Mouse (Mus musculus) heart, embryonic 14.5 days (tissue): Measurements from ENCODE around the gene Tmem150c. TPM values are rescaled to one million over a fixed set of nuclear protein-coding genes. Genes with fewer than 3 reads are reported as not detected.
A peak's percentile ranks its signal among the peaks of the same experiment; 100 is the strongest.

ENCODE experiments used
- ATAC-seq: fragments of 200-750 bp; cut with Nextera tagmentation; 2 replicates; pipeline ENCODE4 v1.8.0; 2017; ENCODE audit warnings: low read depth, moderate TSS enrichment; ENCODE audit not compliant: insufficient number of reproducible peaks, insufficient read depth, low FRiP score
- H3K27ac ChIP-seq, 2 experiments: fragments of 200-500 bp in 1 of 2; fragments of 300-500 bp in 1 of 2; sonication (generic) in 1 of 2; replicated peaks in 1 of 2; 2 replicates each; pipeline ENCODE4 v1.5.1; 2012 to 2014; ENCODE audit warnings: low read depth in 2 of 2, low read length in 2 of 2, control low read depth in 1 of 2, mild to moderate bottlenecking in 1 of 2, mixed read lengths in 1 of 2; ENCODE audit not compliant: control insufficient read depth in 1 of 2, insufficient read depth in 1 of 2
- H3K27me3 ChIP-seq: fragments of 300-500 bp; sonication (generic); 2 replicates; pipeline ENCODE4 v1.6.1; 2014; ENCODE audit warnings: mild to moderate bottlenecking, low read length, control low read depth; ENCODE audit not compliant: control insufficient read depth, insufficient read depth
- H3K36me3 ChIP-seq: fragments of 300-500 bp; sonication (generic); 2 replicates; pipeline ENCODE4 v1.6.1; 2014; ENCODE audit warnings: mild to moderate bottlenecking, control low read depth, low read length, mixed read lengths; ENCODE audit not compliant: control insufficient read depth, insufficient read depth
- H3K4me1 ChIP-seq, 2 experiments: fragments of 200-500 bp in 1 of 2; fragments of 300-500 bp in 1 of 2; sonication (generic) in 1 of 2; 2 replicates each; pipeline ENCODE4 v1.6.1; 2012 to 2014; ENCODE audit warnings: low read length in 2 of 2, control low read depth in 1 of 2, mixed read lengths in 1 of 2; ENCODE audit not compliant: control insufficient read depth in 2 of 2, insufficient read depth in 2 of 2
- H3K4me2 ChIP-seq: fragments of 300-500 bp; sonication (generic); 2 replicates; pipeline ENCODE4 v1.6.1; 2014; ENCODE audit warnings: mild to moderate bottlenecking, low read length
- H3K4me3 ChIP-seq, 2 experiments: fragments of 200-500 bp in 1 of 2; fragments of 300-500 bp in 1 of 2; sonication (generic) in 1 of 2; 2 replicates each; pipeline ENCODE4 v1.5.1; 2012 to 2014; ENCODE audit warnings: low read length in 2 of 2, mild to moderate bottlenecking in 2 of 2, control low read depth in 1 of 2, low read depth in 1 of 2, moderate library complexity in 1 of 2; ENCODE audit not compliant: control insufficient read depth in 1 of 2, insufficient read depth in 1 of 2
- H3K9ac ChIP-seq: fragments of 300-500 bp; sonication (generic); 2 replicates; pipeline ENCODE4 v1.6.1; 2014; ENCODE audit warnings: mild to moderate bottlenecking, low read length
- H3K9me3 ChIP-seq: fragments of 300-500 bp; sonication (generic); 2 replicates; pipeline ENCODE4 v1.6.1; 2016; ENCODE audit warnings: low read length, control low read depth; ENCODE audit not compliant: control insufficient read depth
- WGBS: fragments of 180-500 bp; shearing (Covaris S2); extraction: QIAGEN DNeasy Blood & Tissue Kit; methylation state at CpG from one replicate; pipeline ENCODE4 v1.1.7; 2014; 5-methylcytosine and 5-hydroxymethylcytosine counted together
- polyA plus RNA-seq: library from polyadenylated mRNA; unstranded; fragments of >200 nt; fragmentation: Nextera tagmentation; extraction: Ambion mirVana; gene quantifications from 2 replicates; pipeline ENCODE4 v1.2.1, GENCODE M21; 2014

The Tmem150c gene
- polyA plus RNA-seq, 1 experiment from 2014 or later: 1.2 TPM

DNA sequence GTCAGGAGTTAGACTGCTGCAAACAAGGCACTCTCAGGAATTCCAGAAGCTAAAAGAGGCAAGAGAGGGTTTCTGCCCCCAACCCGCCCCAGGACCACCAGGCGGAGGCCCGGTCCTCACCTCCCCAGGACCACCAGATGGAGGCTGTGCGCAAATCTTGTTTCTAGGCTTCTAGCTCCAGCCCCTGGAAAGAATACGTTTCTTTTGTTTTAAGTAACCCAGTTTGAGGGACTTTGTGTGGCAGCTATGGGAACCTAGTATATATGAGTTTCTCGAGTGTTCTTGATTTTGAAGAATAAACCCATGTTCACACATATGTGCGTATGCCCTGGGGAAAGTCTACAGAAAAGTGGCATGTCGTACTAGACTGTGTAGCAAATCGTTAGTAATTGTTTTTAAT lies 37.9 kb upstream of the Tmem150c start:
- Histone ChIP-seq H3K36me3 (no peaks in the 10 kb centered on the region), H3K9ac (no peak overlapping the region), H3K4me3 (no peak overlapping the region), H3K4me2 (no peak overlapping the region), H3K27me3 (no peaks in the 10 kb centered on the region), H3K9me3 (no peaks in the 10 kb centered on the region), H3K27ac (no peak overlapping the region), H3K4me1 (peaks cover 10 to 17% of the 10 kb centered on the region in 2 experiments)
- WGBS: 76% methylated on average over 9 of the region's 9 CpGs
- ATAC-seq: no peak

DNA sequence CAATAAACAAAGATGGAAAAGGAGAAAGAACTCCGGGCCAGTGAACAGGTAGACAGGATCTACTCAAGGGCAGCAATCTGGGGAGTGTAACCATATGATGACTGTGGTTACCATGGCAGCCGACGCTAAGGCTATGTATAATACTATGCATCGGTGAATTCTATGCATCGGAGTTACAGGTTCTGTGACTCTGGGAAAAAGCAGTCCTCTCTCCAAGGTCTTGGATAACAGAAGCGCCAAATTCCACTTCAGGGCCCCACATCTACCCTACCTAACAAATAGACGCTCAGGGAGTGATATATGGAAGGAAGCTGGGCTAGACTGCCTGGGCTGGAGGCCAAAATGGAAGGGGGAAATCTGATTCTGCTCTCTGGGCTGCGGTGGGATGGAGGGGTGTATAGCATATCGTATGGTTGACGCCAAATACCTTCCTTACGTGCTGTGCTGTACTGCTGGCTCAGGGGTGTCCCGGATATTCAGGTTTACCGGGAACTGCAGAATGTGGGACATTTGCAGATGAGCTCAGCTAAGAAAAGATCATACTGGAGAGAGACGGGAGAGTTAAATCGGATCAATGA lies 37.3 kb upstream of the Tmem150c start:
- Histone ChIP-seq H3K9me3 (no peaks in the 10 kb centered on the region), H3K27ac (no peak overlapping the region), H3K4me2 (no peak overlapping the region), H3K36me3 (no peaks in the 10 kb centered on the region), H3K9ac (no peak overlapping the region), H3K4me3 (no peak overlapping the region), H3K27me3 (no peaks in the 10 kb centered on the region), H3K4me1 (peaks cover 10 to 17% of the 10 kb centered on the region in 2 experiments)
- ATAC-seq: peak; percentile 31; the same call in 1 of the 2 replicates
- 46% methylated on average over 15 of the region's 15 CpGs for WGBS

DNA sequence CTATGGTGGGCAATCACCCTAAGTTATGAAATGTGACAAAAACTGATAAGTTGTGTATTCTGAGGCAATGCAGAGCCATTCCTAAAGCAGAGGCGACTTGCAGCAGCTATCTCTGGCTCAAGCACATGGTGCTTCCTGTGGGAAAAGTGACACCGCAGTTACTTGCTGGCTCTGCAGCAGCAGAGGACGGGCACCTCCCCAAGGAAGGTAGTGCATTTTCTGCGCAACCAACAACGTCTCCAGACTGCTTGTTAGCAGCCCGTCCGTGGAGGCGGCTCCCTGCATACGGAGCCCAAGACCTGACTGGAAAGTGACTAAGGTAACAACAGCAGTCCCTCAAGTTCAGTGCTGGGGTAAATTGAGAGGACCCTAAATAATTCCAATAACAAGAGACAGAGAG lies 36.8 kb upstream of the Tmem150c start:
- Histone ChIP-seq H3K4me3 (no peak overlapping the region), H3K4me1 (peaks cover 10 to 17% of the 10 kb centered on the region in 2 experiments), H3K9me3 (no peaks in the 10 kb centered on the region), H3K27ac (no peak overlapping the region), H3K27me3 (no peaks in the 10 kb centered on the region), H3K9ac (no peak overlapping the region), H3K36me3 (no peaks in the 10 kb centered on the region), H3K4me2 (no peak overlapping the region)
- no peak for ATAC-seq
- 50% methylated on average over 9 of the region's 9 CpGs for WGBS

DNA sequence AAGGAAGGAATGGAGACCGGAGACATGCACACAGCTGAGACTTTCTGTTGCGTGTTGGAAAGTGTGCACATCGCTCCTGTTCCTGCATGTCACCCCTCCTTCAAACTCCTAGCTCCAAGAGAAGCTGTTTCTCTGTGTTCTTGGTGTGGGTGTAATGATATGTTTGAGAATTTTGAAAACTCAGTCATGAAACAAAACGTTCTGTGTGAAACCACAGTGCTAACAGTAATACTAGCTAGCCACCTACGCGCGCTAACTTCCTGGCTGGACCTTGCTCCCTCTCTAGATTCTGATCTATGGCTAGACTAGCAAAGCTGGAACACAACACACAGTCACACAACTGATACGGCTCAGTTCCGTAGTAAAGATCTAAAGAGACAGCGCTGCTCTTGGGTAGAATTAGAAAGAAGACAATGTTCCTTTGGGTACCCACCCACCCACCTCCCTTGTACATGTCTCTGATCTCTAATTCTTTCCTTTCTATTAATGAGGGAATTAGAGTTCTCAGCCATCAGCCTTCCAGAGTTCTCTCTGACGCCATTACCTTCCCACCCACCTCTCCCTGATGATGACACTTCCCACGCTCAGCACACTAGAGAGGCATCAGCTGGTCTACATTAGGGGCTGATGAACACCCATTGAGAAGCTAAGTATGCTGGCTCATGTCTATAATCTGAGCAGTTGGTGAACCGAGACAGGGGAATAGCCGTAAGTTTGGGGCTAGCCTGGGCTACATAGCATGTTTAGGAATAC lies 32.0 kb upstream of the Tmem150c start:
- Histone ChIP-seq H3K27me3 (no peaks in the 10 kb centered on the region), H3K27ac (no peak overlapping the region), H3K36me3 (no peaks in the 10 kb centered on the region), H3K4me2 (no peak overlapping the region), H3K9me3 (no peaks in the 10 kb centered on the region), H3K4me1 (peaks cover 3 to 9% of the 10 kb centered on the region in 2 experiments), H3K9ac (no peak overlapping the region), H3K4me3 (no peak overlapping the region)
- no peak for ATAC-seq
- 88% methylated on average over 14 of the region's 14 CpGs for WGBS

DNA sequence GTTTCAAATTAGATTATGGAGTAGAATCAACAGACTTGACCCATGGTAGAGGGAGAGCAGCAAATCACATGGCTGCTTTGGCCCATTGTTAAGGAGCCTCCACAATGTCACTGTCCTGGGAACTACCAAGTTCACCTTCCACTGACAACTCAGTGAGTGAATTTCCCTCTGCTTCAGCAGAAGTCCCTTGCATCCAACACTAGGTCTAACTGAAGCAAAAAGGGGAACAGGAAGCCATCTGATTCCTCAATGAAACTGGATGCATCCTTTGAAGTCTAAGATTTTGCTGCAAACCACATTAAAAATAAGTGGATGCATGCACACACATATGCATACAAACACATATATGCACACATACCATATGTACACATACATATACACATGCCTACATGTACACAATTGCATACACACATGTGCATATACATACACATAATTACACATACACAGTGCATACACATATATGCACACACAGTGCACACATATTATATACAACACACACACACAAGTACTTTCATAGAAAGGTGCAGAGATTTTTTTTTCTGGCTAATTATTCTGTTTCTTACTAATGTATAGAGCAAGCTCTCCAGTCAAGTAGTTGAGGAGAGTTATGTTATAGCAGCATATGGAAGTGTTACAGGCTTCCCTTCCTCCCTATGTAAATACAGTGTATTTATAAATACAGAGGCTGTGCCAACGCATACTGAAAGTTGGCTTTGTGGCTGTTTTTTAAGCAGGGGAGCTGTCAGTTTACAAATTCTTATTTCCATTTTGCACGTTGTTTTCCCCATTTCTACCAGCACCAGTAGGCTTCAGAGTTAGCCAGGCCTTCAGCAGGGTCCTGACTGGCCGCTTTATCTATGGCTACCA lies 27.7 kb upstream of the Tmem150c start:
- H3K27ac ChIP-seq: no peak overlapping the region
- H3K27me3 ChIP-seq: no peaks in the 10 kb centered on the region
- no peaks in the 10 kb centered on the region for H3K9me3 ChIP-seq
- H3K4me2 ChIP-seq: no peak overlapping the region
- H3K36me3 ChIP-seq: no peaks in the 10 kb centered on the region
- no peak for ATAC-seq
- whole genome bisulfite sequencing: 82% methylated on average over 3 of the region's 3 CpGs
- H3K4me1 ChIP-seq: peaks cover 2 to 10% of the 10 kb centered on the region in 2 experiments; a peak in 2 of 4 replicates
- no peak overlapping the region for H3K4me3 ChIP-seq
- no peak overlapping the region for H3K9ac ChIP-seq

DNA sequence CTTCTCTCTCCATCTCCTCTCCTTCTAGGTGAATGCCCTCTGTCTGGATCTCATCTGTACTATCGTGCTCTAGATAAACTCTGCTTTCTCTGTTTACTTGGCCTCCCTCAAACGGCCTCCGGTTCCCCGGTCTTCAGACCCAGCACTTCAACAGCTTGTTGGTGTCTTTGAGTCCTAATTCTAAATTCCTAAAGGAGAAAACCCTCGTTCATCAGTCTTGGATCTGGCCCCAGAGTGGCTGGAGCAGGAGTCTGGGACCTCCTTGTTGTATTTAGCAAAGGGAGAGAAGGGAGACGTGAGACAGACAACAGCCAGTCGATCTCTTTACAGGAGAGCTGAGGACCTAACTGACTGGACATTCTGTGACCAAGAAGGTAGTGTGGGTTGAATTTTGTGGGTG lies 27.0 kb upstream of the Tmem150c start:
- ATAC-seq: no peak
- H3K27me3 ChIP-seq: no peaks in the 10 kb centered on the region
- peaks cover 2 to 10% of the 10 kb centered on the region in 2 experiments; a peak in 2 of 4 replicates for H3K4me1 ChIP-seq
- H3K4me2 ChIP-seq: no peak overlapping the region
- no peak overlapping the region for H3K4me3 ChIP-seq
- H3K9me3 ChIP-seq: no peaks in the 10 kb centered on the region
- H3K9ac ChIP-seq: no peak overlapping the region
- 44% methylated on average over 7 of the region's 7 CpGs for WGBS
- H3K36me3 ChIP-seq: no peaks in the 10 kb centered on the region
- H3K27ac ChIP-seq: no peak overlapping the region

DNA sequence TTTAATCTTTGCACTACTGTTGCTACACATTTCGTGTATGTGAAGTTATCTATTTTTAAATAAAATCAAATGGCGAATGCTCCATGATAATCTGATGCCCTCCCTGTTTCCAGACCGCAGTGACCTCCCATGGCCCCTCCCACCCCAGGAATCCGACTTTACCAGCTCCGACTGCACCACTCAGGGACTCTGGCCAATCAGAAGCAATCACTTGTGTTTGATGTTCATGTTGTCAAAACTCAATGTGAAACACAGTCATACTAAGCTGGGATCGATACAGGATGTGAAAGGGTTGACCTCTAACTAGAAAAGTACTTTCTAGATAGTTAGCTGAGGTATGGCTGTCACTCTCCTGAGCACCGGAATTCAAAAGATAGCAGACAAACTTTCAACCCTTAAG lies 26.3 kb upstream of the Tmem150c start:
- no peak overlapping the region for H3K9ac ChIP-seq
- no peaks in the 10 kb centered on the region for H3K27me3 ChIP-seq
- H3K9me3 ChIP-seq: no peaks in the 10 kb centered on the region
- no peaks in the 10 kb centered on the region for H3K36me3 ChIP-seq
- peaks cover 2 to 10% of the 10 kb centered on the region in 2 experiments; a peak in 2 of 4 replicates for H3K4me1 ChIP-seq
- no peak overlapping the region for H3K4me2 ChIP-seq
- 11% methylated on average over 7 of the region's 7 CpGs for WGBS
- no peak overlapping the region for H3K4me3 ChIP-seq
- H3K27ac ChIP-seq: no peak overlapping the region
- ATAC-seq: no peak
